Mouse (Mus musculus) T-cell, adult 2 months (primary cell): ENCODE data around the gene D1Pas1.

Experiments used
- DNase-seq: peaks from one replicate; pipeline ENCODE4 v3.0.0; 2022; ENCODE audit warnings: low spot score

The D1Pas1 gene

GRCm38 (mm10) chr1:186988281-186988682 lies 21.1 kb downstream of the D1Pas1 start:
- DNase-seq: no peak

- DNase-seq: no peak
These were observed 21.6 kb downstream of the D1Pas1 start for GRCm38 (mm10) chr1:186988822-186989221.

GRCm38 (mm10) chr1:186991473-186991872 lies 24.3 kb downstream of the D1Pas1 start:
- DNase-seq: no peak

DNA sequence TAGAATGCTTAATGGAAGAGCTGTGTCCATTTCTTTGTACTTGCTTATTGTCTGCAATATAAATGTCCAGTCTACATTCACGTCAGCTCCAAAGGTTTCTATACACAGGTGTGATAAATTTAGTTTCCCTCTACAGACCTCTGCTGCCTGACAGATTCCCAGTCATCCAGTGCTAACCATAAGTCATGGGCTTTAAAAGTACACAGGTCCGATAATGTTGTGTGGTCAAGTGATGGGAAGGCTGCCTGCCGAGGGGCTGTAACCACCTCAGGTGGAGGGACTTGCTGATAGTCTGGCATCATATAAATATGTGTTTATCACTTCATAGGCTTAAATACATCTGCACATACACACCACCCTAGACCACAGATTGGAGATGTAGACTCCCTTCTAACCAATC lies 24.9 kb downstream of the D1Pas1 start:
- no peak for DNase-seq

DNA sequence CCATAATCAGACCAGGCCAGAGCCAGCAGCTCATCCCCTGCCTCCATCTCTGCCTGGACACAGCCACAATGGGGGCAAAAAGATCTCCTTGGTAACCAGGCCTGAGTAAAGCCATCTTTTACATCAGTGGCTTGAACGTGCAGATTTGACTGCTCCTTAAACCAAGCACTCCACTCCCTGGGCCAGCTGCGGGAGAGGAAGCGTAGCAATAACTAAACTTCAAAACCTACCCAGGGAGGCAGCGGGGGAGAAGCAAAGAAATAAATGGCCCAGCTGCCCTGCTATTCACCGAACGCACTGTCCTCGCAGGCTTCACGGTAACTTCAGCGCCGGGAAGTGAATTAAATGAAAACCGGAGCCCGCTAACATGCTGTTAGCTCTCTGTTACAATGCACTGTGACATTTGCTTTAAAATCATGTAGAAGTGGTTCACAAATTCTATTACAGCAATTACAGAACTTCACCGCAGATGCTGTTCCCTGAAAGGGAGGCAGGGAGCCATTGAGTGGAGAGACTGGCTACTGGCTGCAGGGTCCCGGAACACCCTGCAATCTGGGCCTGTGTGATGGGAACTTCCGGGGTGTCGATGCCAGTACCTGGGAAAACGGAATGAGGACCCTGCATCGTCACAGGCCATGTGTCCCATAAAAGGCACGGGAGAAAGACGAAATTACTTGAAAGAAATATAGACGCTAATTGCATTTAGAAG lies 30.5 kb downstream of the D1Pas1 start:
- DNase-seq: no peak

DNA sequence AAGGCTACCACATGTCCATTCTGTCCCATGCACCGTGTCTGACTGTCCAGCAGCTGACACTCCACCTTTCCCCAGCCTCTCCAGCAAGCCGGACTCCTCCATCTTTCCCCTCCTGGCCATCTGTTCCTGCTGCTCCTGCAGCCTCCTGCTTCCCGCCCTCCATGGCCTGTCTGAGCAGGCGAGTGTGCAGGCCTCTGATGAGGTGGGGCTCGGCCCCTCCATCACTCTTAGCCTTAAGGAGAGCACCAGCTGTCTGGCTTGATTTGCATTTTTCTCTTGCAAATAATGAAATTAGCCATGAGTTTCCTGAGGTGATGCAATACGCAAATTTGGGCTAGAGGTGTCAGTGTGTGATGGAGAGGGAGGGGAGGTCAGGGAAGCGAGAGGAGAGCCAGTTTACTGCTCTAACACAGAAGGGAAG lies 36.2 kb downstream of the D1Pas1 start:
- no peak for DNase-seq

DNA sequence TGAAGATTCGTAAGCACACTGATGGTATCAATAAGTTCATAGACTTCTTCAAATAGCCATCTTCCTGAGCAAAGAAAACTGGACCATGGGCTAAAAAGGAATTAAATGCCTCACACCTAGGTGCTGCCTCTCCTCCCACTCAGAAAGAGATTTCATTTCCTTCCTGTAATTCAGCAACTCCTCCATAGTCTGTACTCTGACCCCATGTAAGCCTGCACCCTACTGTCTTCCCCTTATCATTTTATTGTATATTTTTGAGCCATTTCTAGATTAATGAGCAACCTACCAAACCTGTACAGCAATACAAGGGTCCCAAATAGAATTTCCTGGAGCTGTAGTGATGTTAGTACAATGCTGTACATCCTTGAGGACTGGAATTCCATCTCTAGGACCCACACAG lies 37.1 kb downstream of the D1Pas1 start:
- no peak for DNase-seq

DNA sequence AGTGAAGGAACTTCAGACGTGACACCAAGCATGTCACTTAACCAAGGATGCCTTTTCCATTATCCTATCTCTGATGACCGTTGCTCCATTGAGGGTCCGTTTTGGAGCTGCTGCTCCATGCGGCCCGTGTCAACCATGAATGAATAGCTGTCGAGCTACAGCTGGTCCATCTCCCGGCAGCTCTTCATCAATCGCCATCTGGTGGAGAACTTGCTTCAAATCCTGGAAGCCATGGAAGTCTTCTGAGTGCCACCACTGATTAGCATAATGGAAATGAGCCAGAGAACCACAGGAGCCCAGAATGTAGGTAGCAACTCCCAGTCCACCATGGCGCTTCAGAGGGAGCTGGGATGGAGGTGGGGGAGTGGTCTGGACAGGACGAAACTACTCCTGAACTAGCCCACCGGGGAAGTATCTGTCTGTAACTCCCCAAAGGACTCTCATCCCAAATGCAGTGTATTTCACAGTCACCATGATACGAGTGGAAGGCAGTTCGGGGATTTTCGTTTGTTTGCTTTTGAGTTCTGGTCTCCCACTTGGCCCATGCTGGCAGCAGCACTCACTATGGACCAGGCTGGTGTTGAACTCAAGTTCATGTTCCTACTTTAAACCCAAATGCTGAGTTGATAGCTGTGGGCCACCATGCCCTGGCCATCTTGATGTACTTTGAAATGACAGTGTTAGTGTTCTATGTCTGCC lies 39.2 kb downstream of the D1Pas1 start:
- DNase-seq: no peak

GRCm38 (mm10) chr1:187008236-187008635 lies 41.0 kb downstream of the D1Pas1 start:
- DNase-seq: no peak

DNA sequence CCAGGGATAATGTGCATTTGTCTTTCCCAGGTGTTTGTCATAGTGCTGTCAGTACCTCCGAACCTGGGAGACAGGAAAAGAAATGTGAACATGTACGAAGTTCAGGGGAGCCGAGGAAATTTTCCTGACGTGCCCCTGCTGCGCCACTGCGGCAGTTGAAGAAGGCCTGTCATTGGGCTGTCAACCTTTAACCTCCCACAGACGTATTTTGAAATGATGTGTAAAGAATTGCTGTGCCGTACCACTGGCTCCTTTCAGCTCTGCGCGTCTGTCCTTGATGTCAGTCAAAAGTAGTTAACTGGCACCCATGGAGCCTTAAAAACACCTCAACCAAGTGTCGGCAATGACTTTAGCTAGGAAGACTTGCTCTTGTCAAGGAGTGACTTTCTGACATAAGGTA lies 42.9 kb downstream of the D1Pas1 start:
- no peak for DNase-seq

DNA sequence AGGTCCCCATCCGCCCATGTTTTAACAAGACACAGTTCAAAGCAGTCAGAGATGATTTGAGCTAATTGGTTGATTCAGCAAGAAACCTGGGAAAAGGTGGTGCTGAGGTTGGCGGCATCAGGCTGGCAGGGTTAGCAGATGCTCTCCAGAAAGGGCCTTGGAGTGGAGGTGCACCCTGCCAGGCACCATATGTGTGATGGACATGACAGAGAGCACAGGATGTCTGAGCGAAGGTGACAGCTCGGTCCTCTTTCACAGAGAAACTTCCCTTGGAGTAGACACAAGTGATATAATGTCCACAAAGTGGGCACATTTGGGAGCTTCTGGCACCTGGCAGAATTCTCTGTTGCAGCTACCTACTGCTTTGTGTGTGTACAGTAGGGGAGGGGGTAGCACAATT lies 44.4 kb downstream of the D1Pas1 start:
- no peak for DNase-seq

- no peak for DNase-seq
These were observed 46.9 kb downstream of the D1Pas1 start for GRCm38 (mm10) chr1:187014141-187014540.

DNA sequence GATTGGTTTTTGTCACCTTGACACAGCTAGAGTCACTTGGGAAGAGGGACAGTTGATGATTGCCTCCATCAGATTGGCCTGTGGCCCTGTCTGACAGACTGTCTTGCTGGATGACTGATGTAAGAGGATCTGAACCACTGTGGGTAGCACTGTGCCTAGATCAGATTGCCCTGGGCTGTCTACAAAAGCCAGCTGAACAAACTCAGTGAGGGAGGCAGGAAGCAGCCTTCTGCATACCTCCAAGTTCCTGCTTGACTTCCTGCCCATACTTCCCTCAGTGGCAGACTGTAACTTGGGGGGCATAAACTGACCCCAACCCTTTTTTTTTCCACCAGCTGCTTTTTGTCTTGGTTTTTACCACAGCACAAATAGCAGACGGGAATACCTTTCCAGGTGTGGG lies 48.5 kb downstream of the D1Pas1 start:
- DNase-seq: no peak

DNA sequence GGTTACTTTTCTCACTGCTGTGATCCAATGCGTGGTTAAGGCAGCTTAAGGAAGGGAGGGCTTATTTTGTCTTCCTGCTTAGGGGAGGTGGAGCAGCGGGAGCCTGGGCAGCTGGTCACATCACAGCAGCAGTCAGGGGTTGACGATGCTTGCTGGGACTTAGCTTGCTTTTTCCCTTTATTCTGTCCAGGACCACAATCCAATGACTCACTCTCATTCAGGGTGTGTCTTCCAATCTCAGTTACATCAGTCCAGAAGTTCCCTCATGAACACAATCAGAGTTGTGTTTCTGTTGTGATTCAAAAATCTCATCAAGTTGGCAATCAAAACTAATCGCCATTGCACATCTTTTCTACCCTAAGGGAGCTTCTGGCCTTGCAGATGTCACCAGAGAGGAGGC lies 48.9 kb downstream of the D1Pas1 start:
- no peak for DNase-seq

DNA sequence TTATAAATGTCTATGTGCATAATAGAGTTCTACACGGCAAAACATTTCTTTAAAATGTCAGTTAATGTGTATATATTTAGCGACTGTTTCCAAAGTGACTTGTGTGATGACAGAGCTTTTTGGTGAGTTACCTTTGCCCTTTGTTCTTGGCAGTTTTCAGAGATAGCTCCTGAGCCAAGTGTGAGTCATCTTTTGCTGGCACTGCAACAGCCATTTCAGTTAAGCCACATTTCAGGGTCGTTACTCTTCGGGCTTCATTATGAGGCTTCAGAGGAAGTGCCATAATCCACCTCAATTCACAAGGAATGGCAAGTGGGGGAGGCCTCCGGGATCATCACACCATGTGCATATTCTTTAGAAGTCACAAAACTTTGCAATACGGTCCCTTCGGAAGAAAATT lies 52.8 kb downstream of the D1Pas1 start:
- DNase-seq: no peak
